ENCODE assay signal across 16 mouse cellular contexts in genomic region chr14:12607025-12607424, GRCm38 (mm10).
A peak's percentile ranks its signal among the peaks of the same experiment; 100 is the strongest.
DNase-seq lines count a peak whose midpoint lies in the region; TF ChIP-seq lines count a peak whose summit lies in the region.
"Had no signal": no experiment of that assay in that cellular context is flagged by ENCODE, and none has a peak within 500 bp of the region (broad histone marks: within the 10 kb centered on the region; RNA-seq: fewer than 3 reads in every experiment).

No protein-coding gene starts in this region.

- peak overlapping the region; percentile 58; the same call in 1 of the 2 replicates for H3K27ac ChIP-seq in CH12.LX (ENCODE audit: insufficient read depth, low read depth)

- TF ChIP-seq EP300 in CH12.LX (IDR thresholded peaks at IDR 0.05; ENCODE audit: low read length), result no peak; the same call in 1 of the 2 replicates

- dilution Hi-C loops in CH12.LX (cut with MboI; ENCODE audit: extremely low pct_ligation_motif_present, extremely low pct_unique_long_range_greater_than_20kb, low sequenced_read_pairs), result no loop called here

- no peaks in the 10 kb centered on the region for H3K27me3 ChIP-seq in CH12.LX (replicated peaks)
- H3K27me3 ChIP-seq: Patski had no signal

- 0 out of 2 replicates have a peak overlapping the region, but pooled peaks have one; percentile 32 for H3K4me2 ChIP-seq in CH12.LX (ENCODE audit: insufficient read depth, low read depth, poor library complexity, severe bottlenecking)

- TF ChIP-seq RAD21 in CH12.LX (IDR thresholded peaks at IDR 0.05; ENCODE audit: low read depth, low read length), result no peak

- H3K4me1 ChIP-seq in CH12.LX (ENCODE audit: control insufficient read depth in 1 of 2, insufficient read depth in 2 of 2), result peaks cover 9 to 46% of the 10 kb centered on the region in 2 experiments

- H3K4me3 ChIP-seq in CH12.LX (replicated peaks in 1 of 3; ENCODE audit: low read depth in 2 of 3, low read length in 2 of 3, poor library complexity in 1 of 3), result no peak overlapping the region

- H3K9ac ChIP-seq in CH12.LX (ENCODE audit: insufficient read depth, low read depth), result no peak overlapping the region

- in situ Hi-C loops in CH12.LX (cut with MboI; ENCODE audit: low pct_ligation_motif_present, low pct_unique_long_range_greater_than_20kb, low sequenced_read_pairs), result no loop called here

- TF ChIP-seq POLR2A in CH12.LX (IDR thresholded peaks at IDR 0.05; ENCODE audit: low read depth, low read length), result no peak

- no peaks in the 10 kb centered on the region for H3K79me2 ChIP-seq in CH12.LX (replicated peaks; ENCODE audit: control insufficient read depth, extremely low read depth, insufficient read depth, poor library complexity, severe bottlenecking)

- TF ChIP-seq CTCF in CH12.LX (conservative IDR thresholded peaks at IDR 0.05 in 1 of 2, IDR thresholded peaks at IDR 0.05 in 1 of 2; ENCODE audit: low read depth in 2 of 2, low read length in 2 of 2), result no peak

- DNase-seq in CH12.LX (ENCODE audit: extremely low read depth), result peak; percentile 71
- DNase-seq in kidney, adult 8-10 months, result no peak
- DNase-seq: adrenal gland, adult 2 months; adrenal gland, adult 8-10 months; adrenal gland, postnatal 10 days; adrenal gland, postnatal 14 days; adrenal gland, postnatal 25 days; adrenal gland, postnatal 36 days; B cell, adult 2 months; cerebellum, adult 11 months; cerebellum, adult 11-12 months; cerebellum, adult 18-20 months; cerebellum, adult 2 months; cerebellum, adult 8-10 months had no signal

- H3K9me3 ChIP-seq in CH12.LX (replicated peaks; ENCODE audit: low read length), result no peaks in the 10 kb centered on the region
- H3K9me3 ChIP-seq: G1E had no signal

- H3K36me3 ChIP-seq in CH12.LX (replicated peaks in 1 of 2; ENCODE audit: control insufficient read depth in 1 of 2, insufficient read depth in 1 of 2, low read length in 1 of 2), result no peaks in the 10 kb centered on the region
- H3K36me3 ChIP-seq: G1E had no signal

TF ChIP-seq in CH12.LX, 34 proteins besides CTCF, POLR2A, EP300 and RAD21:
- no peak for TF ChIP-seq POLR2AphosphoS2 (IDR thresholded peaks at IDR 0.05; ENCODE audit: low read depth, low read length)
- TF ChIP-seq HCFC1 (IDR thresholded peaks at IDR 0.05; ENCODE audit: low read depth, low read length), result no peak
- TF ChIP-seq ELF1 (IDR thresholded peaks at IDR 0.05; ENCODE audit: low read depth, low read length), result peak; percentile 71
- TF ChIP-seq MEF2A (IDR thresholded peaks at IDR 0.05; ENCODE audit: borderline replicate concordance, low read depth, low read length), result peak; percentile 47; the same call in 1 of the 2 replicates
- TF ChIP-seq TBP (conservative IDR thresholded peaks at IDR 0.05; ENCODE audit: low read depth, low read length), result no peak
- no peak for TF ChIP-seq MYC (IDR thresholded peaks at IDR 0.05; ENCODE audit: low read depth, low read length)
- TF ChIP-seq MAX (IDR thresholded peaks at IDR 0.05; ENCODE audit: low read length), result no peak
- peak; percentile 43; the same call in 1 of the 2 replicates for TF ChIP-seq IRF4 (IDR thresholded peaks at IDR 0.05; ENCODE audit: low read depth, low read length)
- no peak for TF ChIP-seq NRF1 (IDR thresholded peaks at IDR 0.05; ENCODE audit: low read depth, low read length)
- TF ChIP-seq MAZ (IDR thresholded peaks at IDR 0.05; ENCODE audit: low read depth, low read length), result no peak
- TF ChIP-seq ZMIZ1 (IDR thresholded peaks at IDR 0.05; ENCODE audit: low read depth, low read length), result no peak
- TF ChIP-seq ZNF384 (IDR thresholded peaks at IDR 0.05; ENCODE audit: low read depth, low read length), result no peak
- no peak for TF ChIP-seq JUND (conservative IDR thresholded peaks at IDR 0.05; ENCODE audit: low read depth, low read length)
- TF ChIP-seq ETS1 (conservative IDR thresholded peaks at IDR 0.05; ENCODE audit: low read depth, low read length), result peak; percentile 61; the same call in 1 of the 2 replicates
- peak; percentile 42 for TF ChIP-seq BHLHE40 (IDR thresholded peaks at IDR 0.05; ENCODE audit: low read depth, low read length)
- TF ChIP-seq GABPA (IDR thresholded peaks at IDR 0.05; ENCODE audit: insufficient replicate concordance, low read depth, low read length), result no peak
- TF ChIP-seq MAFK (IDR thresholded peaks at IDR 0.05; ENCODE audit: insufficient replicate concordance, low read length), result no peak
- TF ChIP-seq CHD1 (IDR thresholded peaks at IDR 0.05; ENCODE audit: low read depth, low read length), result no peak
